Mouse (Mus musculus): ENCODE results near the gene Methig1. TPM values are rescaled to one million over a fixed set of nuclear protein-coding genes. Genes with fewer than 3 reads are reported as not detected.
"Not testable (repeated sequence)": the region's sequence is repeated elsewhere in the genome, so short reads cannot be mapped to it uniquely, and the experiment has no call there.

The Methig1 gene
- polyA plus RNA-seq (2015; fragmentation: Nextera tagmentation; extraction: Ambion mirVana) = not detected in 2 replicates

- H3K4me1 ChIP-seq = no peaks in the 10 kb centered on the region
- WGBS = 91% methylated on average over 9 of the region's 10 CpGs
- H3K4me2 ChIP-seq = no peak within 1 kb of the TSS
- no peak for ATAC-seq
- H3K27ac ChIP-seq = no peak within 1 kb of the TSS
- H3K9ac ChIP-seq = no peak within 1 kb of the TSS
- no peaks in the 10 kb centered on the region for H3K36me3 ChIP-seq (ENCODE audit: poor library complexity, severe bottlenecking)
- H3K4me3 ChIP-seq = no peak within 1 kb of the TSS
- no peaks in the 10 kb centered on the region for H3K27me3 ChIP-seq
- no peaks in the 10 kb centered on the region for H3K9me3 ChIP-seq (replicated peaks)
Measured at GRCm38 (mm10) chr15:100352711-100353250, at the start of gene Methig1, which contains the start of gene Mettl7a2. TSS of gene Methig1 (plus strand) at chr15:100353149. TSS of gene Mettl7a2 (plus strand) at chr15:100353200.

GRCm38 (mm10) chr15:100303428-100304018, 49.4 kb upstream of the Methig1 start:
- Histone ChIP-seq H3K4me3 (peak overlapping the region; percentile 48), H3K36me3 (ENCODE audit: poor library complexity, severe bottlenecking) (no peaks in the 10 kb centered on the region), H3K27ac (peak overlapping the region; percentile 80; the same call in 1 of the 2 replicates), H3K27me3 (no peaks in the 10 kb centered on the region), H3K9me3 (replicated peaks) (no peaks in the 10 kb centered on the region), H3K9ac (peak overlapping the region; percentile 75; the same call in 1 of the 2 replicates), H3K4me2 (peak overlapping the region; percentile 72), H3K4me1 (peaks cover 13% of the 10 kb centered on the region; the same call in 1 of the 2 replicates)
- ATAC-seq = no peak
- WGBS = 55% methylated on average over 8 of the region's 8 CpGs

- Histone ChIP-seq H3K27me3 (no peaks in the 10 kb centered on the region), H3K9ac (peak within 1 kb of the TSS; percentile 75), H3K4me3 (peak within 1 kb of the TSS; percentile 48), H3K36me3 (ENCODE audit: poor library complexity, severe bottlenecking) (no peaks in the 10 kb centered on the region), H3K4me2 (peak within 1 kb of the TSS; percentile 72), H3K27ac (peak within 1 kb of the TSS; percentile 80), H3K9me3 (replicated peaks) (no peaks in the 10 kb centered on the region), H3K4me1 (peaks cover 13% of the 10 kb centered on the region; the same call in 1 of the 2 replicates)
- ATAC-seq = peak; percentile 84
- 1% methylated on average over 25 of the region's 30 CpGs for WGBS
Measured at GRCm38 (mm10) chr15:100304019-100304991, 48.6 kb upstream of the Methig1 start, which contains the start of gene Mettl7a1. TSS of gene Mettl7a1 (plus strand) at chr15:100304140.

DNA sequence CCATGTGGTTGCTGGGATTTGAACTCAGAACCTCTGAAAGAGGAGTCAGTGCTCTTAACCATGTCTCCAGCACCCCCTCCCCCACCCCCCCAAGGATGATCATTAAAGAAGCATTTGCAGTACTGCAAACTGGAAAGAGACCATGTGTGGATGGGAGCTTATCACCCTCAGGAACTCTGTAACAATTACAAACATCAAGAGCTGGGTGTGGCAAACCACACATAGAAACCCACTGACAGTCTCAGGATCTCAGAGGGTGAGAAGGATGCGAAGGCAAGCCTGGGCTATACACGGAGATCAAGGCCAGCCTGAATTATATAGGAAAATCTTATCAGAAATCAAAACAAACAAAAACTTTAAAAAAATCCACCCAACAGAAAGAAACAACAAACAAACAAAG, 46.7 kb upstream of the Methig1 start:
- H3K4me3 ChIP-seq = no peak overlapping the region
- peaks cover 13% of the 10 kb centered on the region; the same call in 1 of the 2 replicates for H3K4me1 ChIP-seq
- H3K9me3 ChIP-seq (replicated peaks) = no peaks in the 10 kb centered on the region
- ATAC-seq = no peak
- H3K9ac ChIP-seq = no peak overlapping the region
- no peak overlapping the region for H3K4me2 ChIP-seq
- H3K27ac ChIP-seq = no peak overlapping the region
- H3K27me3 ChIP-seq = no peaks in the 10 kb centered on the region
- no peaks in the 10 kb centered on the region for H3K36me3 ChIP-seq (ENCODE audit: poor library complexity, severe bottlenecking)
- 88% methylated on average over 2 of the region's 2 CpGs for WGBS

GRCm38 (mm10) chr15:100307438-100308096, 45.4 kb upstream of the Methig1 start:
- not testable (repeated sequence) for H3K27ac ChIP-seq; H3K4me2 ChIP-seq; H3K9me3 ChIP-seq (replicated peaks); H3K4me3 ChIP-seq; H3K36me3 ChIP-seq (ENCODE audit: poor library complexity, severe bottlenecking); H3K9ac ChIP-seq; H3K27me3 ChIP-seq
- peak; percentile 54; the same call in 1 of the 2 replicates for ATAC-seq
- peaks cover 13% of the 10 kb centered on the region; the same call in 1 of the 2 replicates for H3K4me1 ChIP-seq
- WGBS = 45% methylated on average over 11 of the region's 11 CpGs

DNA sequence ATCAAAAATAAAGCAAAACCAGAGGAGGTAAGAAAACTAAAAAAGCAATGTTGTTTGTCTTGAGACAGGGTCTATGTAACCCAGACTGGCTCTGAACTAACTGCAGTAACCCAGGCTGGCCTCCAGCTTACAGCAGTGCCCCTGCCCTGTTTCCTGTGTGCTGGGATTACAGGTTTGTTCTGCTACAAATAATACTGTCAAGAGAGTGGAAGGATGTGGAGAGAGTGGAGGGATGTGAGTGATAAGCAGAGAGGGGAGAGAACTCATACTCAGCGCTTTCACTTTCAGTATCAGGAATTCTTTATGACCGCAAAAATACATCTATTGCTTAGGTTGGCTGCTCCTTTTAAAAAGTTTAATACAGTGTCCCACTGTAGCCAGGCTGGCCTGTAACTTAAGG, 40.6 kb upstream of the Methig1 start:
- ATAC-seq = no peak
- H3K4me2 ChIP-seq = no peak overlapping the region
- H3K9ac ChIP-seq = no peak overlapping the region

GRCm38 (mm10) chr15:100314448-100315145, 38.4 kb upstream of the Methig1 start:
- H3K27me3 ChIP-seq = no peaks in the 10 kb centered on the region
- no peak overlapping the region for H3K27ac ChIP-seq
- H3K4me1 ChIP-seq = no peaks in the 10 kb centered on the region
- H3K9ac ChIP-seq = no peak overlapping the region
- no peaks in the 10 kb centered on the region for H3K9me3 ChIP-seq (replicated peaks)
- 85% methylated on average over 5 of the region's 5 CpGs for WGBS
- no peak for ATAC-seq
- H3K4me3 ChIP-seq = no peak overlapping the region
- H3K36me3 ChIP-seq (ENCODE audit: poor library complexity, severe bottlenecking) = peaks cover 5% of the 10 kb centered on the region; the same call in 1 of the 2 replicates
- H3K4me2 ChIP-seq = no peak overlapping the region

More for the DNA sequence above, 40.6 kb upstream of the Methig1 start:
- Histone ChIP-seq H3K4me3 (no peak overlapping the region), H3K4me1 (no peaks in the 10 kb centered on the region), H3K9me3 (replicated peaks) (no peaks in the 10 kb centered on the region), H3K36me3 (ENCODE audit: poor library complexity, severe bottlenecking) (peaks cover 5% of the 10 kb centered on the region; the same call in 1 of the 2 replicates), H3K27me3 (no peaks in the 10 kb centered on the region), H3K27ac (no peak overlapping the region)
- 92% methylated on average over 2 of the region's 2 CpGs for WGBS

DNA sequence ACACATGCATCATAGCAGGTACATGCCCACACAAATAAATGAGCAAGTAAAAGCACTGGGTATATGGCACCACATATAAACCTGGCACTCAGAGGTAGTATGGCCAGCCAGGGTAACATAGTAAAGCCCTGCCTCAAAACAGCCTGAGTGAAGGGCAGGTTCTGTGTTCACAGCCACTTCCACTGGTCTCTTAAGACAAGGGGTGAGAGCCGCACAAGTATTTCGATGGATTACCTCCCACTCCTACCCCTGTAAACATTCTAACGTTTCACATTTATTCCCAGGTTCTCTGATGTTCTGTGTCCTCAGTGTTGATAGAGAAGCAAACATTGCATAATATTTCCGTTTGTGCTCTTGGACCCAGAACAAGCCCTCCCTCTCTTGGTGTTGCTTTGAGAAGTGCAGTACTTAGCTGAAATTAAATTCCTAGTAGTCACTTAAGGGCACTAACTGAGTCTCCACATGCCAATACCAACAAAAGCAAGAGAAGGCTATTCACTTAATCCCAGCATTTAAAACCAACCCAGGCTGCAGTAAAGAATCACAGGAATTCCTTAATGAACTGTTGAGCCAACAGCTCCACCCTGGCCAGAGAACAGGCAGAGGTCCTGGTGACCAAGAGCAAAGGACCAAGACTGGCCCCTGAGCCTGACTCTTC, 34.8 kb upstream of the Methig1 start:
- H3K9ac ChIP-seq; H3K4me3 ChIP-seq; H3K27me3 ChIP-seq; H3K27ac ChIP-seq; H3K36me3 ChIP-seq (ENCODE audit: poor library complexity, severe bottlenecking); ATAC-seq; H3K9me3 ChIP-seq (replicated peaks); H3K4me1 ChIP-seq; H3K4me2 ChIP-seq: not testable (repeated sequence)
- 50% methylated on average over 4 of the region's 4 CpGs for WGBS

DNA sequence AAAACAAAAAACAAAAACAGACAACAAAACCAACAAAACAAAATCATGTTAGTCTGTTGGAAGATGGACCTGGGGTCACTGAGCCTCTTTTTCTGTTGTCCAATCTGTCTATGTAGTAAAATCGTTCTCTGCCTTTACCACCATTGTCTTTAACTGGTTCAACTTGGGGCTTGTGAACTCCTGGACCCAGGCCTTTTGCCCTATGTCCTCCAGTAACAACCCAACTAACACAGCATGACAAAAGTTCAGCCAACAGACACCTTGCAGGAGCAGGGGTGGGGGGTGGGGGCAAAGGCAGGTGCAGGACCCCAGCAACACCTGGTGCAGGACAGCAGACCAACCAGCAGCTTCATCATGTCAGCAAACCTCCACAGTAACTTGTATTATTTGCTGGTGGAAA, 33.1 kb upstream of the Methig1 start:
- no peak overlapping the region for H3K4me3 ChIP-seq
- H3K4me1 ChIP-seq = no peaks in the 10 kb centered on the region
- ATAC-seq = no peak
- no peaks in the 10 kb centered on the region for H3K9me3 ChIP-seq (replicated peaks)
- no peak overlapping the region for H3K4me2 ChIP-seq
- H3K9ac ChIP-seq = no peak overlapping the region
- 87% methylated on average over 1 of the region's 1 CpGs for WGBS
- no peaks in the 10 kb centered on the region for H3K27me3 ChIP-seq
- H3K36me3 ChIP-seq (ENCODE audit: poor library complexity, severe bottlenecking) = no peaks in the 10 kb centered on the region
- H3K27ac ChIP-seq = no peak overlapping the region

DNA sequence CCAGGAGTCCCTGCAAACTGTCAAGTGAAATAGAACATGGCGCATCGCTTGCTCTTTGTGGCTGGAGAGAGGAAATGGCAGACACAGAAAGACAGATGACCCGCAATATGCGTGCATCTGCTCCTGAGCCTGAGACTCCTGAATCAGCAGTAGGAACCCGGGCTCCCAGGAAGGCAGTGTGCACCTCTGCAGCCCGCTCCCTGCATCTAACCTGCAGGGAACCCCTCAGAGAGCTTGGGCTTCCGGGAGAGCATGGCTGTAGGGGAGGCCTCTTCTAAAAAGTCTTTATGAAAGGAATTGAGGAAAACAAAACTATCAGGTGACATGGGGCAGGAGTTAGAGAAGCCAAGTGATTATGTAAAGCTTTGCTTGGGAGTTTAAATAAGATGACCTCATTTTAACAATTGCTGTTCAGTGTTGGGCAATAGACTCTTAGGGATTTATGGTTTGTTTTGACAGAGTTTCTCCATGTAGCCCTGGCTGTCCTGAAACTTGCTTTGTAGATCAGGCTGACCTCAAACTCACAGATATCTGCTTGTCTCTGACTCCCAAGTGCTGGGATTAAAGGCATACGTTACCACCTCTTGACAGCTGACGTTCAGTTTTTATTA, 32.5 kb upstream of the Methig1 start:
- H3K9me3 ChIP-seq (replicated peaks) = no peaks in the 10 kb centered on the region
- 82% methylated on average over 9 of the region's 9 CpGs for WGBS
- H3K9ac ChIP-seq = no peak overlapping the region
- no peaks in the 10 kb centered on the region for H3K4me1 ChIP-seq
- H3K27me3 ChIP-seq = no peaks in the 10 kb centered on the region
- H3K36me3 ChIP-seq (ENCODE audit: poor library complexity, severe bottlenecking) = no peaks in the 10 kb centered on the region
- no peak overlapping the region for H3K4me3 ChIP-seq
- H3K4me2 ChIP-seq = no peak overlapping the region
- H3K27ac ChIP-seq = no peak overlapping the region
- no peak for ATAC-seq
